Mouse (Mus musculus): ENCODE data around the gene Sox5. TPM values are rescaled to one million over a fixed set of nuclear protein-coding genes. Genes with fewer than 3 reads are reported as not detected.
A peak's percentile ranks its signal among the peaks of the same experiment; 100 is the strongest.

Sox5 gene
- total RNA-seq, 2 experiments from 2014 or later = 28.7 to 41.6 TPM

- no peak for DNase-seq
Measured at GRCm38 (mm10) chr6:144389333-144390054, 392.3 kb downstream of the Sox5 start.

DNA sequence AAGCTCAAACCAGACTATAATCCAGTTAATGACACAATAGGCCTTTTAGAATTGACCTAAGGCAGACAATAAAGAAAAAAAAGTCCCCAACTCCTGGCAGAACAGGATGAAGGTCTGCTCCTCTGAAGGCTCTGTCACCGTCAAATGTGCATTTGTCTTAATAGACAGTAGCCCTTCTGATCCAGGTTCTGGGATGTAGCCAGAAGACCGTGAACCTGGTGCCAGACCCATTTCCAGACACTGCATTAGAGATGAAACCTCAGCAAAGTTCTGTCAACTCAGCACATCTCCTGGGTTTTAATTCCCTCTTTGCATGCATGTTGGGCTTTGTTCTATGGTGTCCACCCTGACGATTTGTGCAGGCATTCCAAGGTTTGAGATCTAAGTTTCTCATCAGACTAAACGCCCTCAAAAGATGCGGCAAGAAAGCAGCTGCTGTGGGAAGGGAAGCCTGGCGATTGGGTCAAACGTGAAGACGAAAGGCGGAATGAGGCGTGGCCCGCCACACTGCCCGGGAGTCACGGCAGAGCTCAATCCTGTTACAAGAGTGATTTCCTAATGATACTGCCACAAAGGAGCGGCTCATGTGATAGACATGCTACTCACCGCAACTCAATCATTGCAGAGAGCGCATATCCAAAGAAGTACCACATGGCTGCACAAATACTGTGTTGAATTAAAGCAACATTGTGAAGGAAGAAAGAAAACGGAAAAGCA, 394.1 kb downstream of the Sox5 start:
- no peak for DNase-seq

GRCm38 (mm10) chr6:144380641-144381040, 401.1 kb downstream of the Sox5 start:
- no peak for DNase-seq

DNA sequence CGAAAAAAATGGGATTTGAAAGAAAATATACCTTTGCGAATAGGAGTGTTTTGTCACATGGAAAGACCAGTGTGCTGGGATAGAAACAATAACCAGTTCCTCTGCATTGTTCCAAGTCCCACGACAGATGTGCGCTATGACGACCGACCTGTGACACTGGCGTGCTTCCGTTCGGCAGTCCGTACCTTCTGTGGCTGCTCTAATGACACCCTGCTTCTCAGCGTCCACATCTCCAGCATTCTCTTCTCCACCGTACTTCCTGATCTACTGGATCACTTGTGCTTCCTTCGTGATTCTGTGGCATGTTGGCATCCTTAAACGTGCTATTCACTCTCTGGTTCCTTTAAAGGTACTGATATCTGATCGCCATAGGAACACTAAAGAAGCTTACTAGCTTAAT, 401.6 kb downstream of the Sox5 start:
- no peak for DNase-seq

DNA sequence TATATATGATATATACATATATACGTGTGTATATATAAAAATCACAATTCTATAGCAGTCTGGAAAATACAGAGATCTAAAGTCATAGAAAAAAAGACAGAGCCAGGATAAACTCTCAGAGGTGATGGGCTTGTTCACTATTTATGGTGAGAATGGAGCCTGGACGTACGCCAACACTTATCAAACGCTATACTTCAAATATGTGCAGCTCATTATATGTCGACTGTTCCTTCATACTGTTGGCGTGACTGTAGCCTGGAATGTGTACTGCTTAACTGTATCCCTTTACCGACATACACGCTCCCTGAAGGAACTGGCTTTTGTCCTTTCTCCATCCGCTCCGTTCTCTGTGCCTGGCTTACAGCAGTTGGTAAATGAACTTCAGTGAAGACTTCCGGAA, 407.0 kb downstream of the Sox5 start:
- DNase-seq = no peak

DNA sequence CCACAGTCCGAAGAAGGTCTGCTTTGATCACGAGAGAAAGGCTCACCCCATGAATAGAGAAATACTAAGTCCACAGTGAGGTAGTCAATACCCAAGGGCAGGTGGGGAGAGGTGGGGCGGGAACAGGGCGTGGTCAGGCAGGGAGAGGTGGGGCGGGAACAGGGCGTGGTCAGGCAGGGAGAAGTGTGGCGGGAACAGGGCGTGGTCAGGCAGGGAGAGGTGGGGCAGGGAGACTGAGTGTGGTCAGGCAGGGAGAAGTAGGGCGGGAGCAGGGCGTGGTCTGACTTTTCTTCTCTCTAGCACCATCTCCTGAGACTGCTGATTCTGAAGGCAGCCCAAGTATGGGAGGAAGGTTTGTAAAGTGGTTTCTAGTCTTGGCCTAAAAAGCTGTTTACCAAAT, 411.1 kb downstream of the Sox5 start:
- no peak for DNase-seq

GRCm38 (mm10) chr6:144367626-144368077, 414.1 kb downstream of the Sox5 start:
- DNase-seq = peak in 1 of 2 experiments; percentile 19

DNA sequence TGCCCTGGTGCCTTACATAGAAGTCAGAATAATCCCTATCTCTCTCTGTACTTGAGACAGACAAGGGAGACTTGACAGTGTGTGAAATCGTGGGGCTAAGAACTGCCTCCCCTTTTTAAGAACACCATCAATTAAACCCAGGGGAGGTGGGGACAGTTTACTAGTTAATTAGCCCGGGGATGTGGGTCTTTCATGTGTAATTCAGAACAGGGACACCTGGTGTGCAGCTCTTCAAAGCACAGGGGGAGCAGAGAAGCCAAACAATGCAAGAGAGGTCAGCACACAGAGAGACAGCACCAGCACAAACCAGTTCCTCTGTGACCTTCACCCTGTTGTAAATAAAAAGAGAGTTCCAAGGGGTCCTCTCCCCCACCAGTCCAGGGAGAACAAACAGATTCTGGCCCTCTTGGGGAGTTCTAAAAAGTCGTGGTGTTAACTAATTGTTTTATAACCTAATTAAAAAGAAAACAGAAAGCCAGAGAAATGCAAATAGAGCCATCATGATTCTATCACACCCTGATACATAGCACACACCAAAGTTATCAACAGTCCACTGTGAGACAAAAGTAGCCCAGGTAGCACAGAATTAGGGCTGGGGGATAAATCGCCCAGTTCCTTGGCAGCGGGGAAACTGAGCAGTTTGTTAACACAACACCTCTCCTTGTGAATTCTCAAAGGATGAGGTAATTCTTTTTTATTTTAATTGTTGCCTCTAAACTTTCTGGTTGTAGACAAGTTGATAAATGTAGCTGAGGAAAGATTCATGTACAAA, 420.3 kb downstream of the Sox5 start:
- no peak for DNase-seq

- DNase-seq = no peak
Measured at GRCm38 (mm10) chr6:144357081-144357480, 424.7 kb downstream of the Sox5 start.

DNA sequence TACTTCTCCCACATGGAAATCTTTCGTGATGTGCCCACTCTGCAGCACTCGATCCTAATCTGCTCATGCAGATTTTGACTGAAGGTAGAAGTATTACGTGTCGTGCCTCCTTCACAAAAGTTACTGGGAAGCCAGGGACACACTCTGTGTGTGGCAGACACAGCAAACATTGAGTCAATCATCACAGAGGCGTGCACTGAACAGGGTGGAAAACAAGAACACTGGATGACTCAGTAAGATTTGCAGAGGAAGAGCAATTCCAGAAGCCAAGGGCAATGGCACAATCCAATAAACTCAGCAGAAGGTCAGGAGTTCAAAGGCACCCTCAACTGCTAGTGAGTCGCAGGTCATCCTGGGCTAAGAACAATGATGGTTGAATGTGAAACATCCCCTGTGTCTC, 430.7 kb downstream of the Sox5 start:
- DNase-seq = no peak

DNA sequence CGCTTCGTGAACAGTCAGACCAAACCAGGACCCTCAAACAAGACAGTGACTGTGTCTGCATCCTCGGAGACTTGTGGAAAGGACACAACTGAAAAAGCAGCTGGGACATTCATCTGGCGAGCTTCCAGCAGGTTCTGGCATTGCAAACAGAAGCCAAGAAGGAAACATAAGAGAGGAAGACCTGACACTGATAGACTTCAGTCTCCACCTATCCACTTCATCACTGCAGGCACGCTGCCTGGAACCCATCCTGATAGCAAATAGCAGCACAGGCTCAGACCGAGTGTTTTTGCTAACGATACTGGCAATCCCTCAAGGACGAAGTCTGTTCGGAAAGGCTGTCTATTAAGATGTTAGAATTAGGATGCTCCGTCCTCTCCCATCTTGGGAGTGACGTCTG, 438.4 kb downstream of the Sox5 start:
- peak; percentile 11 to 27 for DNase-seq

- DNase-seq = no peak
Measured at GRCm38 (mm10) chr6:144339554-144339953, 442.2 kb downstream of the Sox5 start.

DNA sequence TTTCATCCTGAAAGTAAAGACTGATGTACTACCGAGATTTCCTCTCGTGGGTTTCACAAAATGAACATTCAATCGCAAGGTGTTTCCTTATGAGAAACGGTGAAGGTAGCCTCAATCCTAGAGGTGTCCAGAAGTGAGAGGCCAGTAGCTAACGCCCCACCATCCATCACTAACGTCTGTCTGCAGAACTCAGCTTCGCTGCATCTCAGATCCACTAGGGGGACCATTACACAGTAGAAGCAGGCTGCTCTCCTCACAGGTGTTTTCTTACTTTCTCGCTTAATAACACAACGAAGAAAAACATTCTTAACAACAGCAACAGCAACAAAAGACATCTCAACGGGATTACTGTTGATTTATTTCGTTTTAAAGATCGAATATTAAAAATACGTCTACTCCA, 442.8 kb downstream of the Sox5 start:
- peak in 1 of 2 experiments; percentile 12 for DNase-seq

DNA sequence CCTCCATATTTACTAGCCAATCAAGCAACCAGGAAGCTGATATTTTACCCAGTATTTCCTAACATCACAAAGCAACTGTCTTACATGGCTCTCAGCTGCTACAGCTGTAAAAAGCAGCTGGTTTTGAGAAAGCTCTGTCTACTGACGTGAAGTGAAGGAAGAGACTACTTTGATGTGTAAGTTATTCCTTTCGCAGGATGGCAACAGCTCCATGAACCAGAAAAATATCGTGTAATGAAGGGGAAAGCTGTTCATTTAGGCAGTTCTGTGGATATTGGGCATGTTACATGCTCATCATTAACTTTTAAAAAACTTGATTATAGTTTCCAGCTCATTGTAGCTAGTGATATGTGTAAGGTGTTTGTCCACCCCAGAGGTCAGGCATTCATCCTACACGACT, 443.6 kb downstream of the Sox5 start:
- DNase-seq = no peak

- DNase-seq = no peak
Measured at GRCm38 (mm10) chr6:144337436-144337969, 444.3 kb downstream of the Sox5 start.

GRCm38 (mm10) chr6:144336789-144337188, 445.0 kb downstream of the Sox5 start:
- no peak for DNase-seq

DNA sequence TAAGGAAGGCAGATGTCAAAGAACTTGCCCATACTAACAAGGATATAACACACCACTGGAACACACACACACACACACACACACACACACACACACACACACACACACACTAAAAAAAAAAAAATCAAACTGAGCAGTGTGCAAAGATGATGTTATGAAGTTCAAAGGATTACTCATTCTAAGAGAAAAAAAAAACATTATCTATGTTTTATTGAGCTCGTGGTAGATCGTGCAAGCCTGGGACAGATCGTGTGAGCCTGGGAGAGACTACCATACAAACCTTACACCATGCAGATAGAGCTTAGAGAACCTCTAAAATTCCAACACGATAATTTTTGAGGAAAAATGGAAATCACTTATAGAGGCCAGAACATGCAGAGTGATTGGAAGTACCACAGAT, 448.6 kb downstream of the Sox5 start:
- DNase-seq = no peak

DNA sequence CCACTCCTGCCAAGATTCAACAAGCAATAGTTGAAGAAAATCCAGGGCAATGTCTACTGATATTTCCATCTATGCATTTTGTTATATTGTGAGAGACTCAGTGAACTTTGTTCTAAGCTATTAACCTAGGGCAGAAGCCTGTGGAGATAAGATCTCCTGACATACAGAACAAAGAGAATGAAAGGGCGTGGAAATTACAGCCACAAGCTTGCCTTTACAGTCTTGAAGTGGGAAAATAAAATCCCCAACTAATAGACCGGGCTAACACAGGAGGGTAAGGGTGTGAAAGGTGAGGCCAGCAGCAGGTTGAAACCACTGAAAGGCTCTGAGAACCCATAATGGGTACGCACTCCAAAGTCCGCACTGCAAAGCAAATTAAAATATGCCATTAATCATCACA, 449.8 kb downstream of the Sox5 start:
- DNase-seq = no peak

- DNase-seq = no peak
Measured at GRCm38 (mm10) chr6:144329311-144329930, 452.4 kb downstream of the Sox5 start.

GRCm38 (mm10) chr6:144328779-144329178, 453.0 kb downstream of the Sox5 start:
- no peak for DNase-seq

- no peak for DNase-seq
Measured at GRCm38 (mm10) chr6:144326817-144327216, 455.0 kb downstream of the Sox5 start.

DNA sequence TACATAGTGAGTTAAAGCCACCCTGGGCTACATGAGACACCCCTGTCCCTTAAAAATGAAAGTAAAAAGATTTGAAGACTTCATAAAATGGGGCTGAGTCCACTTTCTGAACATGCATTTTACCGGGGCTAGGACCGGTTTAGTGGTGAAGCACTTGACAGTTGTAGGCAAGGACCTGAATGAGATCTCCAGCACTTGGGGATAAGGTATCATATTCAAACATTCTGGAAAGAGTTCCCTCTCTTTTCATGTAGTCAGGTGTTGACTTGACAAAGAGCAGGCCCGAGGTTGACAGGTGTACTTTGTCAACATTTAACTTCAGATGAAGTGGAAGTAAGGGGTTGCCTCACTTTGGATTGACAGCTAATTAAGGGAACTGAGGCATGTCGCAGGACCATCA, 458.4 kb downstream of the Sox5 start:
- DNase-seq = no peak
